Mouse (Mus musculus): ENCODE measurements around the gene Fbxo21. TPM values are rescaled to one million over a fixed set of nuclear protein-coding genes. Genes with fewer than 3 reads are reported as not detected.

Fbxo21 gene
- polyA plus RNA-seq, 1 experiment from 2014 or later: 51.0 TPM

DNA sequence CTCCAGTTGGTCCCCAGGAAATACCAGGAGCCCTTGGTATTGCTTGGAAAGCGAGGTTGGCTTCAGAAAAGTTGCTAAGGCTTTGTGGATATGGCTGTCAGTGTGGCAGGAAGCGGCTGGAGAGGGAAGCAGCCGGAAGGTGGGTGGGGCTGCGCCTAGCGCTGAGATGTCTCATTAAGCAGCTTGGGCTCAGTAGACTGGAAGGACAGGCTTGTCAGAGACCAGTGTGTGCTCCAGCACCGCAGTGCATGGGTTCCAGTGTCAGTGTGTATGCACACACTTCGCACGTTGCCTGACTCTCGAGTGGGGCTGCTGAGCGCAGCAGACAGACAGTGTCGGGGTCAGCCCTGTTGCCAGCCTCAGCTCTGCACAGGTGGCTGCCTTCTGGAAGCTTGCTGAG is 23.1 kb downstream of the Fbxo21 start:
- peaks cover 17% of the 10 kb centered on the region for H3K4me1 ChIP-seq
- H3K4me3 ChIP-seq: no peak overlapping the region
- H3K27ac ChIP-seq (replicated peaks): no peak overlapping the region
- H3K9ac ChIP-seq: no peak overlapping the region
- no peaks in the 10 kb centered on the region for H3K9me3 ChIP-seq
- H3K27me3 ChIP-seq (replicated peaks): no peaks in the 10 kb centered on the region
- no peak overlapping the region for H3K4me2 ChIP-seq
- no peak for ATAC-seq (ENCODE audit: extremely low read depth, insufficient number of reproducible peaks, low FRiP score, low TSS enrichment)
- 82% methylated on average over 11 of the region's 11 CpGs for WGBS
- H3K36me3 ChIP-seq: peaks cover 100% of the 10 kb centered on the region

DNA sequence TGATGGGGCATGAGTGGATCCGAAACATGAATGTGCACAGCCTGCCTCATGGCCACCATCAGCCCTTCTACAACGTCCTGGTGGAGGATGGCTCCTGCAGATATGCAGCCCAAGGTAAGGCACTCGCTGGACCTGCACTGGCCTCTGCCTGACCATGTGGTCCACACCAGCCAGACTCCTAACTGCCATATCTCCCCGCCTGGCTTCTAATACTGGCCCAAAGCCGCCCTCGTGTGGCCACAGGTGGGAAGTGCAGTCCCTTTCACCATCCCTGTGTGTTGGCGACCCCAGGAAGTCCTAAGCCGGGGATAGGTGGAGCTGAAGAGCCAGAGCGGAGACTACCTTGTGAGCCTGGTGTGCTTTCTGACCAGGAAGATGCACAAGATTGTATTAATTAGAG is 25.5 kb downstream of the Fbxo21 start:
- no peaks in the 10 kb centered on the region for H3K27me3 ChIP-seq (replicated peaks)

GRCm38 (mm10) chr5:118004619-118005018 is 28.1 kb downstream of the Fbxo21 start:
- Histone ChIP-seq H3K4me2 (no peak overlapping the region), H3K9ac (no peak overlapping the region), H3K36me3 (peaks cover 96% of the 10 kb centered on the region), H3K4me3 (no peak overlapping the region), H3K9me3 (no peaks in the 10 kb centered on the region), H3K4me1 (no peaks in the 10 kb centered on the region), H3K27ac (replicated peaks) (no peak overlapping the region), H3K27me3 (replicated peaks) (no peaks in the 10 kb centered on the region)
- 75% methylated on average over 8 of the region's 8 CpGs for WGBS
- no peak for ATAC-seq (ENCODE audit: extremely low read depth, insufficient number of reproducible peaks, low FRiP score, low TSS enrichment)

More for the DNA sequence above, 25.5 kb downstream of the Fbxo21 start:
- Histone ChIP-seq H3K27ac (replicated peaks) (no peak overlapping the region), H3K9ac (no peak overlapping the region), H3K4me1 (peaks cover 12% of the 10 kb centered on the region), H3K4me3 (no peak overlapping the region), H3K4me2 (no peak overlapping the region), H3K9me3 (no peaks in the 10 kb centered on the region), H3K36me3 (peaks cover 96% of the 10 kb centered on the region)
- ATAC-seq (ENCODE audit: extremely low read depth, insufficient number of reproducible peaks, low FRiP score, low TSS enrichment): no peak
- WGBS: 34% methylated on average over 9 of the region's 9 CpGs

DNA sequence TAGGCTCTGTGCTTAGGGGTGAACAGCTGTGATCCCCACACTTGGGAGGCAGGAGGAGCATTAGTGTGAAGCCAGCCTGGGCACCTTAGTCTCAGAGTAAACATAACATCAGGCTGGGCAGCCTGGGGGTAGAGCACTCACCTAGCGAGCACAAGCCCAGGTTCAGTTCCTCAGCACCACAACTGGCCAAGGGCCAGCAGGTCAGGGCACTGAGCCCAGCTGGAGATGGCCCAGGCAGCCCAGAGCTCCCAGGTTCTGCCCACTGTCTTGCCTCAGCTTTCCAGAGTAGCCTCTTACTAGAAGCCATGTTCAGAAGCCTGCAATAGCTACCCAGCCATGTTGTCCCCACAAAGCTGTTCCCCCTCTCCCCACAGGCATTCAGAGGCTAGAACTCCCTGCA is 29.2 kb downstream of the Fbxo21 start:
- H3K27ac ChIP-seq (replicated peaks): no peak overlapping the region
- 80% methylated on average over 1 of the region's 1 CpGs for WGBS
- H3K4me3 ChIP-seq: no peak overlapping the region
- H3K27me3 ChIP-seq (replicated peaks): no peaks in the 10 kb centered on the region
- H3K4me2 ChIP-seq: no peak overlapping the region
- ATAC-seq (ENCODE audit: extremely low read depth, insufficient number of reproducible peaks, low FRiP score, low TSS enrichment): no peak
- H3K4me1 ChIP-seq: no peaks in the 10 kb centered on the region
- H3K9me3 ChIP-seq: no peaks in the 10 kb centered on the region
- no peak overlapping the region for H3K9ac ChIP-seq
- H3K36me3 ChIP-seq: peaks cover 92% of the 10 kb centered on the region

DNA sequence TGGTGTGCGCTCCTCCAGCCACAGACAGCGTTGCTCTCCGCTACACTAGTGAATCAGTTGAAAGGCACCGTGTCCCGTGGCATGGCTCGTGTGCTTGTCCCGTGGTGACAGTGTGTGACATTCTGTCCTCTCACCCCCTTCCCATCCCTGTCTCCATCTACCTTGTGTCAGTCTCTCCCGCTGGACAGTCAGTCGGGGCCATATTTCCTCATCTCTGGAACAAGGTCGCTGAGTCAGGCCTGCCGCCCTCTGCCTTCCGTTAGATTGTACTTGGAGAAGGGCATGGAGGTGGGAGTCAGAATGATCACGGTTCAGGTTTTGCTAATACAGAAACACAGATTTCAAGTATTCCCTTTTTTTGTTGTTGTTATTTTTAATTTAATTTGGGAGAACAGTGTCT is 31.8 kb downstream of the Fbxo21 start:
- ATAC-seq (ENCODE audit: extremely low read depth, insufficient number of reproducible peaks, low FRiP score, low TSS enrichment): no peak
- Histone ChIP-seq H3K27me3 (replicated peaks) (no peaks in the 10 kb centered on the region), H3K9me3 (no peaks in the 10 kb centered on the region)

DNA sequence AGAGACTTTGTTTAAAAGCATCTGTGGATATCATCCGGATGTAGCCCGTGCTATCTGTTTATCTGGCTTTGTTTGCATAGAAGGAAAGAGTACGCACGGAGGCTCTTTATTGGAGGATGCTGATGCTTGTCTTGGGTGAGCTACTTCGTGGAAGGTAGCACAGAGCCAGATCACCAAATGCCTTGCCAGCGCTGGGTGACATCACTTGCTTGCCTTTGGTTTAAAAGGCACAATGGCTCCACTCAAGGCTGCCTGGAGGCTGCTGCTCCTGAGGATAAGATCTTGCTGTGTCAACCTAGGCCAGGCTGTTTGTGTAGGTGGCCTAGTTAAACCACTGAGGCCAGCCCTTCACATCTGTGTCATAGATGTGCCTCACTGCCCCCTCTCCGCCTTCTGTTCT is 34.3 kb downstream of the Fbxo21 start:
- no peaks in the 10 kb centered on the region for H3K9me3 ChIP-seq
- peaks cover 16% of the 10 kb centered on the region for H3K4me1 ChIP-seq
- no peak overlapping the region for H3K9ac ChIP-seq
- H3K36me3 ChIP-seq: peaks cover 48% of the 10 kb centered on the region
- no peak for ATAC-seq (ENCODE audit: extremely low read depth, insufficient number of reproducible peaks, low FRiP score, low TSS enrichment)
- no peak overlapping the region for H3K4me2 ChIP-seq
- H3K27ac ChIP-seq (replicated peaks): no peak overlapping the region
- H3K27me3 ChIP-seq (replicated peaks): peaks cover 10% of the 10 kb centered on the region
- WGBS: 75% methylated on average over 7 of the region's 7 CpGs
- no peak overlapping the region for H3K4me3 ChIP-seq

More for the DNA sequence above, 31.8 kb downstream of the Fbxo21 start:
- Histone ChIP-seq H3K4me2 (no peak overlapping the region), H3K27ac (replicated peaks) (no peak overlapping the region), H3K36me3 (peaks cover 69% of the 10 kb centered on the region), H3K9ac (no peak overlapping the region), H3K4me1 (peaks cover 7% of the 10 kb centered on the region), H3K4me3 (no peak overlapping the region)
- WGBS: 86% methylated on average over 13 of the region's 13 CpGs

- Histone ChIP-seq H3K27ac (replicated peaks) (no peak overlapping the region), H3K4me3 (no peak overlapping the region), H3K4me2 (no peak overlapping the region), H3K9ac (no peak overlapping the region), H3K4me1 (peaks cover 16% of the 10 kb centered on the region), H3K27me3 (replicated peaks) (peaks cover 11% of the 10 kb centered on the region), H3K9me3 (no peaks in the 10 kb centered on the region), H3K36me3 (peaks cover 39% of the 10 kb centered on the region)
- WGBS: 64% methylated on average over 7 of the region's 7 CpGs
- ATAC-seq (ENCODE audit: extremely low read depth, insufficient number of reproducible peaks, low FRiP score, low TSS enrichment): no peak
Measured at GRCm38 (mm10) chr5:118011796-118012195, 35.3 kb downstream of the Fbxo21 start.

DNA sequence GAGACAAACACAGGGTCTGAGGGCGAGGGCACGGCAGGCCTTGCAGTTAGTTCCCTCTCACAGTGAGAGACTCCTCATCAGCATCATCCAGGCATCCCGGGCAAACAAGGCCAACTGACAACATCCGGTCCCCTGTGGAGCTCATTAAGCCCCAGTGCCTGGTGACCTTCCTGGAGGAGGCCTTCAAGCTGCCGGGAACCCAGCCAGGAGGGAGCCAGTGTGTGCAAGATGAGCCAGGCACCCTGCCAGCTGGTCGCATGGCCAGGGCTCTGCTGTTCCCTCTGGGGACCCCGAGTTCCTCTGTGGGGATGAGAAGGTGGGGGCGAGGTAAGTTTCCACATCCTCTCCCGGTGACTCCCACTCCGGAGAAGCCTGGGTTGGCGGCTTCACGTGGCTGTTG is 38.5 kb downstream of the Fbxo21 start:
- no peak overlapping the region for H3K4me2 ChIP-seq
- H3K27me3 ChIP-seq (replicated peaks): peaks cover 25% of the 10 kb centered on the region
- WGBS: 19% methylated on average over 12 of the region's 12 CpGs
- peaks cover 9% of the 10 kb centered on the region; the same call in 1 of the 2 replicates for H3K36me3 ChIP-seq
- H3K27ac ChIP-seq (replicated peaks): no peak overlapping the region
- H3K4me1 ChIP-seq: peaks cover 16% of the 10 kb centered on the region
- ATAC-seq (ENCODE audit: extremely low read depth, insufficient number of reproducible peaks, low FRiP score, low TSS enrichment): no peak
- no peak overlapping the region for H3K4me3 ChIP-seq
- no peak overlapping the region for H3K9ac ChIP-seq
- no peaks in the 10 kb centered on the region for H3K9me3 ChIP-seq

DNA sequence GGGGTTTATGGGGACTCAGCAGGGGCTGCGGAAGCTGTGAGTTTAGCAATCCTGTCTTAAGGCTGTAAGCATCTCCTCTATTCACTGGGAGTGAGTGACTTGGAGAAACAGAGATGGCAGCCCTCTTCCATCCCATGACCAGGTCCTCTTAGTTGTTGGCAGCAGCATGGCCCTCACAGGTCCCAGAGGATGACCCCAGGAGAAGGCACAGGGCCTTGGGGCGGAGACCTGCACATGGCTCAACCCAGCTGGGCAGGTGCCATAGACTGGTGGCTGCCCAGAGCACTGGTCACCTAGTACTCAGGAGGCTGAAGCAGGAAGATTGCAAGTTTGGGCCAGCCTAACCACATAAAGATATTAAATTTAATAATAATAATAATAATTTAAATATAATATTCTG is 39.1 kb downstream of the Fbxo21 start:
- Histone ChIP-seq H3K36me3 (0 out of 2 replicates have a peak, but pooled peaks cover 3% of the 10 kb centered on the region), H3K4me2 (no peak overlapping the region), H3K27me3 (replicated peaks) (peaks cover 29% of the 10 kb centered on the region), H3K4me1 (peaks cover 16% of the 10 kb centered on the region), H3K4me3 (no peak overlapping the region), H3K27ac (replicated peaks) (no peak overlapping the region), H3K9me3 (no peaks in the 10 kb centered on the region), H3K9ac (no peak overlapping the region)
- 82% methylated on average over 2 of the region's 2 CpGs for WGBS
- no peak for ATAC-seq (ENCODE audit: extremely low read depth, insufficient number of reproducible peaks, low FRiP score, low TSS enrichment)

DNA sequence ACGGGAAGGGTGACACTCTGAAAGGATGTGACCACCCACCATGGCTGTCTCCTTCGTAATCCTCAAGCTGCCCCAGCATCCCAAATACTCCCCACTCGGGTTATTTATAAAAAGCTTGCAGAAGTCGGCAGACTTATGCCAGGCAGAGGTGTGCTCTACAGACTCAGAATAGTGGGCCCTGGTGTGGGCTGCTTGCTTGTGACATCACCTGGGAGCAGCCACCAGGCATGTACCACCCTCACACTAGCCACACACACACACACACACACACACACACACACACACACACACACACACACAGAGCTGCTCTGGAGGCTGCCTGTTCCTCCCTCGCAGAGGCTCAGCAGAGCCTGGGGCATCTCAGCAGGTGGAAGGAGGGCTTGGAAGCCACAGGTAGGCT is 41.0 kb downstream of the Fbxo21 start:
- H3K27ac ChIP-seq (replicated peaks): no peak overlapping the region
- H3K9ac ChIP-seq: no peak overlapping the region
- no peaks in the 10 kb centered on the region for H3K36me3 ChIP-seq
- H3K4me2 ChIP-seq: no peak overlapping the region
- H3K27me3 ChIP-seq (replicated peaks): peaks cover 29% of the 10 kb centered on the region
- H3K9me3 ChIP-seq: no peaks in the 10 kb centered on the region
- 43% methylated on average over 5 of the region's 5 CpGs for WGBS
- peaks cover 9% of the 10 kb centered on the region for H3K4me1 ChIP-seq
- H3K4me3 ChIP-seq: no peak overlapping the region
- no peak for ATAC-seq (ENCODE audit: extremely low read depth, insufficient number of reproducible peaks, low FRiP score, low TSS enrichment)

DNA sequence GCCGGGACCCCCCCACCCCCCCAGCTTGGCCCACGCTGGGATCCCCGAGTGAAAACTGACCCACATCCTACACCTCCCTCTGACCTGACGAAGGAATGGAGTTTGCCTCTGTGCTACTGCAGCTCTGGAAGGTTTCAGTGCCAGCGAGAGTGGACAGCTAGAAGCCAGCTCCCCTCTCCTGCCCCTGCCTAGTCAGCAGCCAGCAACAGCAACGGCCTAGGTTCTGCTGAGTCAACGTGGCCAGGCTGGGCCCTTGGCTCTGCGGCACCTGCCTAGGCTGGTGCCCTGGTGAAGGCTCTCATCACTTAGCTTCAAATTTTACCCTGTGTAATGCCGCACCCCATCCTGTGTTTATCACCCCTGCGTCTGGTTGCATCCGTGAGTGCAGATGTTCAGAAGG is 43.4 kb downstream of the Fbxo21 start:
- Histone ChIP-seq H3K27me3 (replicated peaks) (peaks cover 19% of the 10 kb centered on the region), H3K4me2 (no peak overlapping the region), H3K4me1 (peaks cover 5% of the 10 kb centered on the region), H3K4me3 (no peak overlapping the region), H3K9ac (no peak overlapping the region), H3K36me3 (no peaks in the 10 kb centered on the region), H3K27ac (replicated peaks) (no peak overlapping the region), H3K9me3 (no peaks in the 10 kb centered on the region)
- WGBS: 51% methylated on average over 11 of the region's 11 CpGs
- ATAC-seq (ENCODE audit: extremely low read depth, insufficient number of reproducible peaks, low FRiP score, low TSS enrichment): no peak

- peaks cover 41% of the 10 kb centered on the region for H3K27me3 ChIP-seq (replicated peaks)
- H3K4me2 ChIP-seq: no peak overlapping the region
- H3K4me1 ChIP-seq: peaks cover 22% of the 10 kb centered on the region
- no peaks in the 10 kb centered on the region for H3K36me3 ChIP-seq
- no peak overlapping the region for H3K27ac ChIP-seq (replicated peaks)
- ATAC-seq (ENCODE audit: extremely low read depth, insufficient number of reproducible peaks, low FRiP score, low TSS enrichment): no peak
- 51% methylated on average over 3 of the region's 3 CpGs for WGBS
- H3K9ac ChIP-seq: no peak overlapping the region
- H3K9me3 ChIP-seq: no peaks in the 10 kb centered on the region
- no peak overlapping the region for H3K4me3 ChIP-seq
Measured at GRCm38 (mm10) chr5:118023053-118023452, 46.5 kb downstream of the Fbxo21 start.
